Mouse (Mus musculus) layer of hippocampus, postnatal 36 days (tissue): ENCODE results near the gene Cox20. TPM values are rescaled to one million over a fixed set of nuclear protein-coding genes. Genes with fewer than 3 reads are reported as not detected.
"Not testable (repeated sequence)": the region's sequence is repeated elsewhere in the genome, so short reads cannot be mapped to it uniquely, and the experiment has no call there.

Source experiments
- DNase-seq, 2 experiments: peaks; one replicate each; pipeline ENCODE4 v3.0.0; 2022
- total RNA-seq, 2 experiments: library from RNA; stranded (reverse); gene quantifications; 2 replicates each; pipeline ENCODE4 v1.2.3; 2021

Cox20 gene
- total RNA-seq, 2 experiments from 2014 or later: 42.9 to 44.0 TPM

GRCm38 (mm10) chr1:178320723-178321590 lies 2.0 kb downstream of the Cox20 start:
- DNase-seq: no peak

GRCm38 (mm10) chr1:178321730-178322357 lies 2.9 kb downstream of the Cox20 start:
- DNase-seq: no peak

GRCm38 (mm10) chr1:178323235-178323634 lies 4.3 kb downstream of the Cox20 start:
- DNase-seq: no peak

- DNase-seq: no peak
Measured at GRCm38 (mm10) chr1:178324568-178324967, 5.6 kb downstream of the Cox20 start.

GRCm38 (mm10) chr1:178326357-178326756 lies 7.4 kb downstream of the Cox20 start:
- no peak for DNase-seq

- DNase-seq: no peak
Measured at GRCm38 (mm10) chr1:178326950-178327349, 8.0 kb downstream of the Cox20 start.

- DNase-seq: no peak
Measured at GRCm38 (mm10) chr1:178329017-178329416, 10.1 kb downstream of the Cox20 start.

- DNase-seq: no peak
Measured at GRCm38 (mm10) chr1:178329946-178330345, 11.0 kb downstream of the Cox20 start.

- DNase-seq: no peak
Measured at GRCm38 (mm10) chr1:178335860-178336261, 16.9 kb downstream of the Cox20 start.

GRCm38 (mm10) chr1:178336289-178336775 lies 17.4 kb downstream of the Cox20 start:
- DNase-seq: peak; percentile 88 to 90

- peak in 1 of 2 experiments; percentile 68 for DNase-seq
Measured at GRCm38 (mm10) chr1:178336777-178337481, 18.0 kb downstream of the Cox20 start.

GRCm38 (mm10) chr1:178337551-178338317 lies 18.8 kb downstream of the Cox20 start, which contains the start of gene Hnrnpu:
Hnrnpu (minus strand) TSS chr1:178337797.
- peak; percentile 94 to 95 for DNase-seq

GRCm38 (mm10) chr1:178338318-178338641 lies 19.4 kb downstream of the Cox20 start:
- DNase-seq: no peak

- no peak for DNase-seq
Measured at GRCm38 (mm10) chr1:178340213-178340612, 21.3 kb downstream of the Cox20 start.

GRCm38 (mm10) chr1:178341435-178341834 lies 22.5 kb downstream of the Cox20 start:
- DNase-seq: no peak

- DNase-seq: no peak
Measured at GRCm38 (mm10) chr1:178342063-178342462, 23.1 kb downstream of the Cox20 start.

GRCm38 (mm10) chr1:178342612-178343011 lies 23.7 kb downstream of the Cox20 start:
- no peak for DNase-seq

- not testable (repeated sequence) for DNase-seq
Measured at GRCm38 (mm10) chr1:178344071-178344805, 25.3 kb downstream of the Cox20 start.

GRCm38 (mm10) chr1:178350792-178351191 lies 31.9 kb downstream of the Cox20 start:
- DNase-seq: no peak

- no peak for DNase-seq
Measured at GRCm38 (mm10) chr1:178351643-178352042, 32.7 kb downstream of the Cox20 start.

GRCm38 (mm10) chr1:178354576-178354975 lies 35.6 kb downstream of the Cox20 start:
- DNase-seq: no peak
